Mouse (Mus musculus) kidney, adult 2 months (tissue): ENCODE measurements around the gene Reep3.

Experiments used
- CTCF ChIP-seq: fragments of 200-500 bp; conservative IDR thresholded peaks from 2 replicates; pipeline ENCODE4 v1.5.1; 2011; ENCODE audit warnings: low read depth, mild to moderate bottlenecking, control low read depth, low read length, moderate library complexity, mixed read lengths; ENCODE audit not compliant: insufficient read depth, insufficient read length
- POLR2A ChIP-seq: fragments of 200-500 bp; IDR thresholded peaks from one replicate; pipeline ENCODE4 v1.6.1; 2011; ENCODE audit warnings: low read depth, low read length, control low read depth

- no peak for TF ChIP-seq CTCF
- TF ChIP-seq POLR2A = no peak
Observed at GRCm38 (mm10) chr10:67129531-67129930, 32.8 kb upstream of the Reep3 start.
